Mouse (Mus musculus) forebrain, embryonic 16.5 days (tissue): ENCODE data around the gene Myo10. TPM values are rescaled to one million over a fixed set of nuclear protein-coding genes. Genes with fewer than 3 reads are reported as not detected.

ENCODE experiments used
- ATAC-seq: fragments of 200-750 bp; cut with Nextera tagmentation; 2 replicates; pipeline ENCODE4 v1.8.0; 2017; ENCODE audit warnings: mild to moderate bottlenecking, moderate library complexity
- H3K27ac ChIP-seq: fragments of 300-500 bp; sonication (generic); 2 replicates; pipeline ENCODE4 v1.5.1; 2014; ENCODE audit warnings: low read length, control low read depth
- H3K27me3 ChIP-seq: fragments of 300-500 bp; sonication (generic); replicated peaks from 2 replicates; pipeline ENCODE4 v1.6.1; 2014; ENCODE audit warnings: low read length; ENCODE audit not compliant: control insufficient read depth, insufficient read depth
- H3K36me3 ChIP-seq: fragments of 300-500 bp; sonication (generic); 2 replicates; pipeline ENCODE4 v1.6.1; 2014; ENCODE audit not compliant: control insufficient read depth, insufficient read depth
- H3K4me1 ChIP-seq: fragments of 300-500 bp; sonication (generic); replicated peaks from 2 replicates; pipeline ENCODE4 v1.6.1; 2014; ENCODE audit warnings: low read length; ENCODE audit not compliant: control insufficient read depth, insufficient read depth
- H3K4me2 ChIP-seq: fragments of 300-500 bp; sonication (generic); 2 replicates; pipeline ENCODE4 v1.6.1; 2014; ENCODE audit warnings: mild to moderate bottlenecking, low read length, control low read depth
- H3K4me3 ChIP-seq: fragments of 300-500 bp; sonication (generic); replicated peaks from 2 replicates; pipeline ENCODE4 v1.5.1; 2014; ENCODE audit warnings: mild to moderate bottlenecking, low read length, control low read depth
- H3K9ac ChIP-seq: fragments of 300-500 bp; sonication (generic); replicated peaks from 2 replicates; pipeline ENCODE4 v1.6.1; 2014; ENCODE audit warnings: low read depth, low read length, control low read depth
- H3K9me3 ChIP-seq: fragments of 300-500 bp; sonication (generic); 2 replicates; pipeline ENCODE4 v1.6.1; 2016; ENCODE audit warnings: low read length; ENCODE audit not compliant: control insufficient read depth
- WGBS: fragments of 180-500 bp; shearing (Covaris S2); extraction: QIAGEN DNeasy Blood & Tissue Kit; methylation state at CpG from one replicate; pipeline ENCODE4 v1.1.7; 2014; 5-methylcytosine and 5-hydroxymethylcytosine counted together
- polyA plus RNA-seq: library from polyadenylated mRNA; unstranded; fragments of >200 nt; fragmentation: Nextera tagmentation; extraction: Ambion mirVana; gene quantifications from 2 replicates; pipeline ENCODE4 v1.2.1, GENCODE M21; 2015

Gene Myo10
- polyA plus RNA-seq, 1 experiment from 2014 or later = 38.4 TPM

DNA sequence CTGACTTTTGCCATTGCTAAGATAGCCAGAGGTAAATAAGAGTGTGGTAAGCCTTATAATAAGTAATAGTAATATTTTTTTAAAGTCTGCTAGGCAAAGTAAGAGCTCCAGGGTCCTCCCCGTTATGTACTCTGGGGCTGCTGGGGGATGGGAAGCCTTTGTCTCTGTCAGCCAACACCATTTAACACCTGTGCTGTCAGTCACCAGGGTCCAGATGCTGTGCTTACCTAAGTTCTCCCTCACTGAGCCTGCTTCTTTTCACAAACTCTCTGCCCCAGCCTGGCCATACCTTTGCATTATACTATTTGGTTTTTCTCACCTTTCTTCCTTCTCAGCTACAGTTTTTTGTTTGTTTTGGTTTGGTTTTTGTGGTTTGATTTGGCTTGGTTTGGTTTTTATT, 175.6 kb downstream of the Myo10 start:
- Histone ChIP-seq H3K4me2 (no peak overlapping the region), H3K4me3 (no peak overlapping the region), H3K27ac (no peak overlapping the region), H3K4me1 (peaks cover 5% of the 10 kb centered on the region; the same call in 1 of the 2 replicates), H3K9ac (no peak overlapping the region), H3K36me3 (no peaks in the 10 kb centered on the region), H3K9me3 (no peaks in the 10 kb centered on the region), H3K27me3 (no peaks in the 10 kb centered on the region)
- no peak for ATAC-seq
- WGBS = 74% methylated on average over 1 of the region's 1 CpGs

DNA sequence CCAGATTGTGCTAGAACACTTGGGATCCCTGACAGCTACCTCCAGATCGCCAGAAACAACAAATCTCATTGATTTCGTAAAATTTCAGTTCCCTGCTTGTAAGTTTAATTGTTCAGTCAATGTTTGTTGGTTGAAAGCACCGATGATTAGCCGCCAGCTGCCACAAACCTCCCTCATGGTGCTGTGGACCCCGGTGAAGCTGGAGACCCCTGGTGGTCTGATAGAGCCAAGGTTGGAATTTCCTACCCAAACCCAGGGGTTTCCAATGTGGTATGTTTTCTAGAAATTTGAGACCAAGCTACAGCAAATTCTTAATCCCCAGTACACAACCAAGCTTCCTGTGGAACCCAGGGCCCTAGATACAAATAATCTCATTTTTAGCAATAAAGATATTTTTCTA, 179.4 kb downstream of the Myo10 start:
- no peak for ATAC-seq
- WGBS = 68% methylated on average over 5 of the region's 5 CpGs
- Histone ChIP-seq H3K27ac (peak overlapping the region; percentile 69), H3K4me2 (no peak overlapping the region), H3K27me3 (no peaks in the 10 kb centered on the region), H3K4me1 (peaks cover 5% of the 10 kb centered on the region; the same call in 1 of the 2 replicates), H3K36me3 (peaks cover 4% of the 10 kb centered on the region), H3K9ac (no peak overlapping the region), H3K9me3 (no peaks in the 10 kb centered on the region), H3K4me3 (no peak overlapping the region)

DNA sequence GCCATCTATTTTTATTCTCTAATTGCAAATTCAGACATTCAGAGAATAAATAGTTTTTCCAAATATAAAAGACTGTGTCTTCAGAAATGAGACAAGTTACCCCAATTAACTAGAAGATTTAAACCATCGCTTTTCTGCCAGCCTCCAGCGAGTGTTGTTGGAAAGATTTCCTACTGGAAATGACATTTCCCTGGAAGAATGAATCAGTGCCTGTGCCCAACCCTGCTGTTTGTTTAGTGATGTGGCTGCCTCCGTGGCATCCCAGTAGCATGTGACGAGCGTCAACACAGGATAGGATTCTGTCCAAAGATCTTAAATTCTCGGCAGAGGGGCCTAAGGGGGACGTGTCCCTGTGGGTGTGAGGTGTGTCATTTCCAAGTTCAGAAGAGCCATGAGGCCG, 179.9 kb downstream of the Myo10 start:
- peak; percentile 57 for ATAC-seq
- Histone ChIP-seq H3K4me1 (peaks cover 5% of the 10 kb centered on the region; the same call in 1 of the 2 replicates), H3K27ac (peak overlapping the region; percentile 24; the same call in 1 of the 2 replicates), H3K9ac (no peak overlapping the region), H3K4me2 (no peak overlapping the region), H3K36me3 (peaks cover 9% of the 10 kb centered on the region), H3K27me3 (no peaks in the 10 kb centered on the region), H3K9me3 (no peaks in the 10 kb centered on the region), H3K4me3 (no peak overlapping the region)
- WGBS = 65% methylated on average over 8 of the region's 8 CpGs

DNA sequence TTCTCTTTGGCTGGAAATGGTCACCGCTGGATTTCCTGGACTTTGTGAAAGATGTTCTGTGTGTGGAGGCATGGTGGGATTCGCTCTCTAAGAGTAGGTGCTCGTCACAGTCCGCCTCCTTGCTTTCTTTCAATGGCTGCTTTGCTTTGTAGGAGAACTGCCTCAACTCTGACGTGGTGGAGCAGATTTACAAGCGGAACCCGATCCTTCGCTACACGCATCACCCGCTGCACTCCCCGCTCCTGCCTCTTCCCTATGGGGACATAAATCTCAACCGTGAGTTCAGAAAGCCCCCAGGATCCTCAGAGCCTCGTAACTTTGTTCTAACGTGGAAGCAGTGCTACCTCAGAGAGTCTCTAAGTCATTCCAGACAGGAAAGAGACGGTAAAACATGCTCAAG, 180.8 kb downstream of the Myo10 start:
- H3K36me3 ChIP-seq = peaks cover 14% of the 10 kb centered on the region
- H3K9ac ChIP-seq = no peak overlapping the region
- 90% methylated on average over 15 of the region's 15 CpGs for WGBS
- no peak overlapping the region for H3K4me2 ChIP-seq
- ATAC-seq = no peak
- peaks cover 5% of the 10 kb centered on the region; the same call in 1 of the 2 replicates for H3K4me1 ChIP-seq
- H3K27me3 ChIP-seq = no peaks in the 10 kb centered on the region
- H3K4me3 ChIP-seq = no peak overlapping the region
- no peaks in the 10 kb centered on the region for H3K9me3 ChIP-seq
- no peak overlapping the region for H3K27ac ChIP-seq

GRCm38 (mm10) chr15:25805336-25806110, 183.2 kb downstream of the Myo10 start:
- H3K9me3 ChIP-seq = no peaks in the 10 kb centered on the region
- H3K4me1 ChIP-seq = peaks cover 5% of the 10 kb centered on the region; the same call in 1 of the 2 replicates
- no peak overlapping the region for H3K4me2 ChIP-seq
- no peak overlapping the region for H3K4me3 ChIP-seq
- peak; percentile 29; the same call in 1 of the 2 replicates for ATAC-seq
- H3K27ac ChIP-seq = no peak overlapping the region
- whole genome bisulfite sequencing = 86% methylated on average over 21 of the region's 21 CpGs
- H3K27me3 ChIP-seq = no peaks in the 10 kb centered on the region
- H3K36me3 ChIP-seq = peaks cover 14% of the 10 kb centered on the region
- H3K9ac ChIP-seq = no peak overlapping the region

- Histone ChIP-seq H3K27me3 (no peaks in the 10 kb centered on the region), H3K4me3 (no peak overlapping the region), H3K4me2 (no peak overlapping the region), H3K4me1 (peaks cover 4% of the 10 kb centered on the region; the same call in 1 of the 2 replicates), H3K9me3 (no peaks in the 10 kb centered on the region), H3K36me3 (peaks cover 14% of the 10 kb centered on the region), H3K27ac (no peak overlapping the region), H3K9ac (no peak overlapping the region)
- ATAC-seq = no peak
- 97% methylated on average over 17 of the region's 17 CpGs for WGBS
Measured at GRCm38 (mm10) chr15:25806363-25806762, 184.0 kb downstream of the Myo10 start.

DNA sequence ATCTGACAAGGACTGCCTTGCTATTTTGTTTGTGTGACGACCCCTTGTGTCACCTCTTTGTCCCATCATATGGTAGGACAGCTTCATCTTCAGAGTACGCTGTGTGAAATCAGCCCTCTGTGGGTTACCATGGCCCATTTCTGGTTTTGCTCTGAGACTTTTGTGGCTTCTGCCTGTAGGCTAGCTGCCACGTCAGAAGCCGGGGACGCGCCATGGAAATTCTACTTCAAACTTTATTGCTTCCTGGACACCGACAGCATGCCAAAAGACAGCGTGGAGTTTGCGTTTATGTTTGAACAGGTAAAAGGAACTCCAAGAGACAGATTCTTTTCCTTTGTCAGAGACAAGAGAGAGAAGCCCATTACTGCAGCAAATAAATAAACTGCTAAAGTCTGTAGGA, 184.6 kb downstream of the Myo10 start:
- Histone ChIP-seq H3K27ac (no peak overlapping the region), H3K9me3 (no peaks in the 10 kb centered on the region), H3K4me1 (no peaks in the 10 kb centered on the region), H3K4me2 (no peak overlapping the region), H3K36me3 (peaks cover 14% of the 10 kb centered on the region), H3K27me3 (no peaks in the 10 kb centered on the region), H3K9ac (no peak overlapping the region), H3K4me3 (no peak overlapping the region)
- WGBS = 98% methylated on average over 9 of the region's 9 CpGs
- ATAC-seq = no peak

DNA sequence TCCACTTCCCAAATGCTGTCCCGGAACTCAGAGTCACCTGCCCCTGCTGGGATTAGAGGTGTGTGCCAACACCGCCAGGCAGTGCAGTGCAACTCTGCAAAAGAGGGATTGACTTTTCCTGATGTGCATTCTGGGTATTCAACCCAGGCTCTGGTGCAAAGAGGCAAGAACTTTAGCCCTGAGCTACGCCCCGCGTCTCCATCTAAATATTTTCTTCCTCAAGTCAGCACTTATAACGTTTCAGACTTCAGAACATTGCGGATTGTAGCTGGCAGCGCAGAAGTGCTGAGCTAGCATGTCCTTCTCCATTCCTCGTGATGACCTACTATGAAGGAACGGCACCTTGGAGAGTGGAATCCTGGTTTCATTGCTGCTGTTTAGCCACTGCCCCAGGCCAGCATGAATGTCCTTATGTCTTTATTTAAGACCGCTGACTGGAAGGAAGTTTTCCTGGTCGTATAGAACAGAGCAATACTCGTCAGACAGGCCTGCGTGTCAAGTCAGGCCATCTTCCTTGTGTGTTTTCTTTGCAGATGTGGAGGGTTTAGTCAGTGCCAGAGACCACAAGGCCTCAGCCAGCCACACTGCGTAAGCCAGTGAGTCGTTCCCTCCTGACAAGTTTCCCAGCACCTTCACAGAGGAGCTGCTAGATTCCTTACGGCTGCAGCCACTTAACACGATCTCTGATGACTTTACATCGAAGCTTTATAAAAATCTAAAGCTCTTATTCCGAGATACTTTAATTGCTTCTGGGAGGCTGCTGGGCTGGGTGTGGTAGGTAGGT, 186.5 kb downstream of the Myo10 start:
- H3K9me3 ChIP-seq = no peaks in the 10 kb centered on the region
- no peak overlapping the region for H3K4me2 ChIP-seq
- H3K27me3 ChIP-seq = no peaks in the 10 kb centered on the region
- ATAC-seq = no peak
- H3K27ac ChIP-seq = no peak overlapping the region
- peaks cover 17% of the 10 kb centered on the region for H3K36me3 ChIP-seq
- no peak overlapping the region for H3K9ac ChIP-seq
- H3K4me1 ChIP-seq = no peaks in the 10 kb centered on the region
- WGBS = 88% methylated on average over 20 of the region's 20 CpGs
- H3K4me3 ChIP-seq = no peak overlapping the region

DNA sequence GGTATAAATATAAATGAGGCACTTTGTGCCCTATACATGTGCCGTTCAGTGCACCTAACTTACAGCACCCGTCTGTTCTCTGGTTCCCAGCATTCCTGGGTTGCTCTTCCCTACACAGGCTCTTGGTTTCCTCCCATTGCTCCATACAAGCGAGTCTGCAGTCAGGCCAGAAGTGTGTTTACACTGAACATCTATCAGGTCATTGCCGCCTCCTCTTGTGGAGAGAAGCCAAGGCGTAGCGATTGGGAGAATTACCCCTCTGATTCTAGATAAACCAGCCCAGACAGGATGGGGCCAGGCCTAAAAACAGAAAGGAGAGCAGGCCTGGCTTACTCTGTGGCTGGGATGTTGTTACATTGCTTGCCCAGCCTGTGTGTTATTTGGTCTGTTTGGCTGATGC, 187.3 kb downstream of the Myo10 start:
- H3K4me1 ChIP-seq = no peaks in the 10 kb centered on the region
- WGBS = 89% methylated on average over 6 of the region's 6 CpGs
- H3K9ac ChIP-seq = no peak overlapping the region
- H3K27me3 ChIP-seq = no peaks in the 10 kb centered on the region
- ATAC-seq = no peak
- H3K9me3 ChIP-seq = peaks cover 3% of the 10 kb centered on the region; the same call in 1 of the 2 replicates
- no peak overlapping the region for H3K4me3 ChIP-seq
- H3K36me3 ChIP-seq = peaks cover 14% of the 10 kb centered on the region
- no peak overlapping the region for H3K27ac ChIP-seq
- H3K4me2 ChIP-seq = no peak overlapping the region
